Mouse (Mus musculus) right cerebral cortex, postnatal 36 days (tissue): ENCODE measurements at regions not wholly inside any gene's neighbourhood (a gene's known extent, or its start where the extent isn't known, plus 50 kb on each side); places are given as distances from the start of the nearest gene placed in this dataset.

Experiments
- DNase-seq, 2 experiments: peaks; one replicate each; pipeline ENCODE4 v3.0.0; 2022; ENCODE audit warnings: low spot score in 2 of 2, mixed read lengths in 1 of 2

DNA sequence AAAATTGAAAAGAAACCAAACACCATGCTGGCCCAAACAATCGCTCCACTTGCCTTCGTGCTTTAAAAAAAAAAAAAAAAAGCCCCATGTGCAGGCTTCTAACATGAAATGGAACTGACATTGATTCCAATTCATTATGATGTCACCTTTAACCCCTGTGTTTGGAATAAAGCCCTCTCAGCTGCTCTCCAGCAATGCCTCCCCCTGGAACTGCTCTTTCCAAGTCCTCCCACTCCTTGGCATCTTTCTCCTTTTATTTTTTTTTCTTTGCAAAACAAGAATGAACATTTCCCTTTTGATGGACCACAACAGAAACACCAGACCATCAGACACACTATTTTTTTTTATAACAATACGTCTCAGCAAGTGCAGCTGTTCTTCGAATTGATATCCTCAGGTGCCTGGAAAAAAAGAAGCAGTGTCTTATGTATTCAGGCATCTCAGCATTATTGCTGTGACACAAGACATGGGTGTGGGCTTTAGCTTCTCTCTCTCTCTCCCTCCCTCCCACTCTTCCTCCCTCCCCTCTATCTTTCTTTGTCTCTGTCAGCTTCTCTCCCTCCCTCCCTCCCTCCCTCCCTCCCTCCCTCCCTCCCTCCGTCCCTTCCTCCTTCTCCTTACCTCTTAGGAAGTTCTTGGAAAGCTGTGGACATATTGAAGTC, 152.3 kb upstream of the Pitrm1 start:
- no peak for DNase-seq

DNA sequence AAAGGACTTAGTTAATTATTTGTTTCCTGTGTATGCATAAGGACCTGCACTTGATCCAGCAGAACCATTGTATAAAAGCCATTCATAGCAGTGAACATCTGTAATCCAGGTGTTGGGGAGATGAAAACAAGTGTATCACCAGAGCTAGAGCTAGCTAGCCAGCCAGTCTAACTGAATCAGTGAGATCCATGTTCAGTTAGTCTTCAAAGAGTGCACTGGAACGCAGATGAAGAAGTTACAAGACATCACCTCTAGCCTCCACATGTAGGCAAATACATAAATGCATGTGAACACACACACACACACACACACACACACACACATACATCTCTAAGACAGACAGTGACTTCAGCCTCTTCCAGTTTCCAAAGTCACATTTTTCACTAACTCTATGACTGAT, 150.3 kb upstream of the Pitrm1 start:
- no peak for DNase-seq

DNA sequence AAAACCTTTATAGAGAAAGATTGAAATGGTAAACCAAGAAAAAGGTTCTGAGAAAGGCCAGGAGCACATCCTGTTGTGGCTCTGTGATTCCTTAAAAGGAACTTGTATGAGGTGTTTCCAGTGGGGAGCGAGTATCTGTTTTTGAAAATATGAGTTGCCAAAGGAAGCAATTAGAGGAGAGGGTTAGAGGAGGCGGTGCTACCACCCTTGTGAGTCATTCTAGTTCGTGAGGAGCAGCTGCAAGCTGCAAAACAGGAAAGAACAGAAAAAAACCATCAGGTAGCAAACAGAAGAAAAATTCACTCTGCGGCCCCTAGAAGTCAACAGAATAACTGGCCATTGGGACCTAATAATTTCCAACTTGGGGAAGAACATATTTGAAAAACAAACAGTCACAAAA, 116.1 kb upstream of the Pitrm1 start:
- peak in 1 of 2 experiments; percentile 4 for DNase-seq

DNA sequence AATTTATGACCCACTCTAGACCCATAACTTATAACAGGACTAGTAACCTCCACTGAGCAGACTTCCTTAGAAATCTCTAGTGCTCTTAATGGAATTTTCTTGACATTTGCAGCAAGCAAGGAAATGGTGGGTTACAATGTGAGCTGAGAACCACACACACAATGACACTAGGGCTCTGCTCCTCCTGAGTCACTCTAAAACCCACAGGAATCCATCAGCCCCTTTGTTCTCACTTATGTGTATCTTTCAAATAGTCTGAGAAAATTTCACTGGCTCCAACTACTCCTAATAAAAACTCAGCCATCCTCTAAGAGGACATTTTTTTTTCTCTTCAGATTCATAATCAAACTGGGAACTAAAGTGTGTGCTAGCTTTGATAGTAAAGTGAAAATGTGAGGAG, 101.0 kb upstream of the Pitrm1 start:
- DNase-seq: no peak

DNA sequence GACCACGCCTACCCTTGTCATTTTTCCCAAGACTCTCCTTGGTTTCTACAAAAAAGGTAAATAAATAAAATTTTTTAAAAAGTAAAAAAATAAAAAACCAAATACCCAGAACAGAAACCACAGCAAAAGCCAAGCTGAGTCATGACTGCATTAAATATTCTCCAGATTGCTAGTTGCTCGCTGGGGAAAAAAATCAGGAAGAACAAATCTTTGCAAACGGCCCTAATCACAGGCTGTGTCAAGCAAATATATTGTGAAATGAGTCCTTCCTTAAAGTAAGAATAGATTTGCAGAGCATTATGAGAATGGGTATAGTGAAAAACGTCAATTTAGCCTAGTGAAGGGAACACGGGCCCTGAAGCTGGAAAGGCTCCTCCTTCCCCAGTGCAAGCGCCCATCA, 86.6 kb upstream of the Pitrm1 start:
- DNase-seq: no peak

DNA sequence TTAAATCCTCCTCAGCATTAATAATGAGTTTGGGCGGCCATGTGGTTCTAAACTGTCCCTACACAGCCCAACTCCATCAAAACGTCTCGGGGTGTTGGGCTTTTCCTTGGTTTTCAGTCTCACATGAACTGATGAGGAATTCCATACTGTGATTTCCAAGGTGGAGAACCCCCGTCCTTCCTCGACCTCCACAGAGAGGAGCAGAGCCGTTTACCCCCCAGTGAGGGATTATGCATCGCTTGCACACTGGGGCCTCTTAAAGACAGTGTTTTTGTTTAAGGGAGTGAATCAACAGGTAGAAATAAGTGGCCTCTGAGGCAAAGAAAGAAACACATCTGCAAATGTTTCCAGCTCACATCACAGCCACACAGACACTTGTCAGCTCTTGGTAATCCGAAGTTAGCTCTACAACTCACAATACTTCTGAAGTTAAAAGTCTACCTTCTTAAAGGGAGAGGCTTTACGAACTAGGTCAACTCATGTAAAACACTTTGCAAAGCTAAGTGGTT, 82.0 kb upstream of the Pitrm1 start:
- no peak for DNase-seq

DNA sequence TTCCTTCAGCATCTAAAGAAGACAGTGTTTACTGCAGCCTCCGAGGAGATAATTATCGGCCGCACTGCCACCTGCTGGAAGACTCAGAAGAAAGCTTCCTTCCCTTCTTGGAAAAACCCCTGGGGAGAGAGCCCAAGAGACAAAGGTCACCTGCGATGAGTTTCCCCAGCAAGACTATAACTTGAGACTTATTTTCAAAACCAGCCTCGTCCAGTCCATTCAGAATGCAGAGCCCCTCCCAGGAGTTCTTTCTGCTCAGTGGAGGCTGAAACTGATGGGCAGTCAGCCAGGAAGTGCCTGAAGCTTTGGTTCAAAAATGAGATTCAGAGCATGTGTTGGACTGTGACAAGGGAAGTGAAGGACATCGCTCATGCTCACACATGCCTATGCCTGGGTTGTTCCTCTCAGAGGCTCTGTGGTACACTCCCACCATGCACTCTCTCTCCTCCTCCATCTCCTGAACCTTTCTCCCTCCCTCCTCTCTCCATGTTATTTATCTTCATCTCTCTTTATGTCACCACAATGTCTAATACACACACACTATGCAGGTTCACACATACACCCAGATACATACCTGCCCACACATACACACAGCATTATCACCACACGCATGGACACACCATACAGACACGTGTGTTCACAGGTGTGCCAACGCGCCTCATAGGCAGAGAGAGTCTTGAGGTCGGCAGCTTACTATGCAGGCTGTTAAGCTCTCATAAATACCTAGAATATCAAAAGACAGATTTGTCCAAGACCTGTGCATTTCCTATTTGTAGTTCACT, 78.3 kb upstream of the Pitrm1 start:
- DNase-seq: peak in 1 of 2 experiments; percentile 30

DNA sequence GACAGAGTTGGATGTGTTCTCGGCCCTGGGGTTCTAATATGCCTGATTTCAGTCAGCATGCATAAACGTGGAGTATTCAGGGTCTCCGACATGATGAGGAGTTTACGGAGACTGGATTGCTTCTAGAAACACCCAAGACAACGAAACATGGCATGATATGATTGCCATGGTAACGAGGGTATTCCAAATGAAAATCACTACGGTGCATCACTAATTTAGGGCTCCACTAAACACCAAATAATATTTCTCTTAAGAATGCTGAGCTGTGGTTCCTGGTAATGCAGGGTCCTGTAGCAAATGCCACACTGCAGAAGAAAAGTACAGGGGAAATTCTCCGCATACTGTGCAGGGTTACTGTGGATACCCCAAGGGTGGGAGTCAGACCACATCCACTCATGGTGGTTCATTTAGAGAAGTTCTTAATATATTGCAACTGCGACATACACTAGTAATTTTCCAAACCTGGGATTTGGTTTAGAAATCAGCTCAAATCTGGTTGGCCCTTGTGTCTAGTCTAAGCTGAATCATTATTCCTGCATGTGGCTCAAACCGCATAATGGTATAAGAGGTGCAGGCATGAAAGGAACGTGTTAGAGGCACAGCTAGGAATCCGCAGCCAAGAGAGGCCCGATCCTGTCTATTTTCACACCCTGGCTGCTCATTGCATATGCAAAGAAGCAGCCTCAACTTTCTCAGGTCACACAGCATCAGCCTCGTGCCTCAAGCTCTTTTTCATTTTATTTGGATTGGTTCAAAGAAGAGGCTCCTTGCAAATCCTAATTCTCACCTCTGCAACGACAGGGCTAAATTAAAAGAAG, 77.5 kb upstream of the Pitrm1 start:
- peak in 1 of 2 experiments; percentile 18 for DNase-seq

DNA sequence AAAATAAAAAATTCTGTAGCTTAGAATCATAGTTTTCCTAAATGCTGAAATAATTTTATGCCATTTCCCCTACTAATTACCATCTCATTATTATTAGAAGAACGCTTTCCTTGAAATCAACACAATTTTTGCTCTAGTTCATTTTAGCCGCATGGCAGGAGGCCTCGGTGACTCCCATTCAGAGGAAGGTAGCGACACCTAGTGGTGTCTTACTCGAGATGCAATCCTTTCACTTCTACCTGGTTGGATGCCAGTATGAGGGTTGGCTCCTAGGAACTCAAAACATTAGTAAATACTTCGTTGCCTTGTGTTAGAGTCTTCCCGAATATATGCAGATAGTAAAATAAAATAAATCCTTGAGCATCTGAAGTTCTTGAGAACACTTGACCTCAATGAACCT, 76.3 kb upstream of the Pitrm1 start:
- peak in 1 of 2 experiments; percentile 60 for DNase-seq

DNA sequence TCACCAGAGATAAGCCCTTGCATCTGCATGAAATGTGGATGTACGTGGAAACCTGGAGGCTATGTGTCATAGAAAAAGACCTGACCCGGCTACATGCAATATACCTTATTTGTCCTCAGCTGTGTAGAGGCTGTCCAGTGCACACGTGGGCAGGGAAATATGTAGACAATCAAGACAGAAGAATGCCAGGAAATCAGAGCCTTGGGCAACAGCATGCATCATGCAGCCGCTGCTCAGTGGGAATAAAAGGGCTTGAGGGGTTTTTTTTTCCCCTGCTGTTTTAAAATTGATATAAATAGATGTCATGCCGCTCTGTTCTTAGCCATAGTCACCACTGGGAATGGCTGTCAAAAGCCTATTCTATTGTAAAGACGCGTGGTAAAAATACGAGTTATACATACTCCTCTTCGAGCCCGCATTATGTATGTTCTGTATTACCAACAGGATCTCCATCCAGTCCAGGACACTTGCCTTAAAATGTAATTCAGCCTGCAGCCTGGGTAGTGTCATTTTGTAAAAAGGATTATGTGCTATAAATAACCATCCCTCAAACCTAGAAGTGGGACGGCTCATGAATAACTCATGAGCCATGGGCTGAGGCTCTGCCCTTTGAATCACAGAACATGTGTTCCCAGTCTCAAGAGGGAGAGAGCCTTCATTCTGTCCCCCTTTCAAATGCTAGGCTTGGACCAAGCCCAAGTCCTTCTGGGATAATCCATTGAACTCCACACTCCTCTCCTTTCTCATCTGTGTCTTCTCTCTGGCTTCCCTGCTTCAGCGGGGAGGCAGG, 74.4 kb upstream of the Pitrm1 start:
- peak in 1 of 2 experiments; percentile 46 for DNase-seq

DNA sequence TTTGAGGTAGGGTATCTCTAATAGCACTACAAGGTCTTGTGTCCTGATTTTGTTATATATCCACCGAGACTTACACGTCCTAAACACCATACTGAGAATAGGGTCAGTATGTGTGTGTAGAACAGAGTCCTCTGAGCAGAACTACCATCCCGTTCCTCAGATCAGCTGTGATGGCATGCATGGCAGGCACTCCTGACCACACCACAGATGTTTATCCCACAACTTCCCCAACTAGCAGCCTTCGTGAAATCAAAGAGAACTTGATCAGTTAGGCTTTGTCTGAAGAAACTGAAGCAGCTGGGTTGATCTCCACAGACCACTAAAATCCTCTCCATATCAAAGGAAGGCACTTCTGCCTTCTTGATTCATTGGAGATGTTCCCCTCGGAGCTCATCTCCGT, 68.3 kb upstream of the Pitrm1 start:
- DNase-seq: no peak

DNA sequence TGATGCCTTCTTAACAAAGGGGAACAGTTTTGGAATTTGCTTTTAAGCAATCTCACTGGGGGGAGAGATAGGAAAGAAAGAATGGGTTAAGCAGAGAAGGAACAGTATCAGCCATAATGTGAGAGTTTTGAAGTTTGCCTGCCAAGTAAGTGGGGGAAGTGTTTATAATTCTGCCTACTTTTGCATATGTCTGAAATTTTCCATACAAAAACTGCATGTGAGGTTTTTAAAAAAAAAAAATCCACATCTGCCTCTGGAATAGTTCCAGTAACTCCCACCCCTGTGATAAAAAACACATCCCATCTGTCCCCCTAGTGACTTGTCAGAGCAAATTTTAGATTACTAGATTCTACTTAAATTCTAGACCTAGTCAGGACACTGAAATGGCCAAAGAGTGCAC, 63.5 kb upstream of the Pitrm1 start:
- peak in 1 of 2 experiments; percentile 20 for DNase-seq

DNA sequence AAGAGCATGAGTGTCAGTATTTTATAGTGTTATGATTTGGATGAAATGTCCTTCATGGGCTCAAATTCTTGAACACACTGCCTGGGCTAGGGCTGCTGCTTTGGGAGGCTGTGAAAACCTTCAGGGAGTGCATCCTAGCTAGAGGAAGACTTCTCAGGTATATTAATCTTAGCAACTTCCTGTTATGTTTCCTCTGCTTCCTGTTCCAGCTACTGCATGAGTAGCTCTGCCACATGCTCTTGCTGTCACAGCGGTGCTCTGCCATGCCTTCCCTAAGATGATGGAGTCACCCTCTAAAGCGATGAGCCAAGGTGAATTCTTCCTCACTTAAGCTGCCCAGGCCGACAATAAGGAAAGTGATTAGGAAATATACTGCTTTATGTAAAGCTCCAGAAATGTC, 60.1 kb upstream of the Pitrm1 start:
- DNase-seq: no peak

DNA sequence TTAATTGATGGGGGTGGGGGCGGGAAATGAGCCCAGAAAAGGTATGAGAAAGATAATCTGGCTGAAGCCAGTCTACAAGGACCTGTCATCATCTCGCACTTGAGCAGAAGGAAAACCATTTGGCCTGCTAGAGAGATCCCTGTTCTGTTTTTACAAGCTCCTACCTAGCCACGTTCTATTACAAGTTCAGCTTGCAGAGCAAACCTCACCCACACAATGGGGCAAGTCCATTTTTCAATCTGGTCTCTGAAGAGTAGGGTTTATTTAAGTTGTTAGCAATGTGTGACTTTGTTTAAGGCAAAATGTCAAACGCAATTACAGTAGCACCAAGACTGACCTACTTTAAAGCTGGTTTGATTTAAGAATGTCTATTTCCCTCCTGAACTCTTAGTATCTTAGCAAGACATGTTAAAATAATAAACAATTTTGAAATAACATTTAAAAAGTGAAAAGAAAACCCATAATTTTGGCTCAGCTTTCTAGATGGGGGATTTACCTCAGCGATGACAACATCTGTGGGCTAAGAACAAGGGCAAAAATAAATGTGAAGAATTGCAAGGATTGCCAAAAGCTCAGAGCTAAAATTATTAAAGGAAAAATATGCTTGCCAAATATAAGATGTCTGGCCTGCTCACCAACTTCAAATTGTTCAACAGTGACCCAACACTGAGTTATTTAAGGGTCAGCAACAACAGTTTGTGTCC, 54.9 kb upstream of the Pitrm1 start:
- no peak for DNase-seq
